Mouse (Mus musculus) embryonic facial prominence, embryonic 14.5 days (tissue): ENCODE results near the gene Cul4a. TPM values are rescaled to one million over a fixed set of nuclear protein-coding genes. Genes with fewer than 3 reads are reported as not detected.
"Not testable (repeated sequence)": the region's sequence is repeated elsewhere in the genome, so short reads cannot be mapped to it uniquely, and the experiment has no call there.

ENCODE experiments used
- ATAC-seq: fragments of 200-750 bp; cut with Nextera tagmentation; 2 replicates; pipeline ENCODE4 v1.8.0; 2017; ENCODE audit warnings: low read depth, moderate number of reproducible peaks, moderate TSS enrichment
- DNase-seq: peaks from one replicate; pipeline ENCODE4 v3.0.0-alpha.2; 2015; ENCODE audit warnings: low spot score
- H3K27ac ChIP-seq: fragments of 300-500 bp; sonication (generic); replicated peaks from 2 replicates; pipeline ENCODE4 v1.5.1; 2014; ENCODE audit warnings: low read depth, mild to moderate bottlenecking, low read length, moderate library complexity
- H3K27me3 ChIP-seq: fragments of 300-500 bp; sonication (generic); replicated peaks from 2 replicates; pipeline ENCODE4 v1.6.1; 2014; ENCODE audit warnings: low read length; ENCODE audit not compliant: control insufficient read depth, insufficient read depth
- H3K36me3 ChIP-seq: fragments of 300-500 bp; sonication (generic); 2 replicates; pipeline ENCODE4 v1.6.1; 2014; ENCODE audit warnings: low read length, mixed read lengths; ENCODE audit not compliant: control insufficient read depth, insufficient read depth
- H3K4me1 ChIP-seq: fragments of 300-500 bp; sonication (generic); 2 replicates; pipeline ENCODE4 v1.6.1; 2014; ENCODE audit warnings: antibody characterized with exemption, low read length; ENCODE audit not compliant: control insufficient read depth, insufficient read depth
- H3K4me2 ChIP-seq: fragments of 300-500 bp; sonication (generic); 2 replicates; pipeline ENCODE4 v1.6.1; 2014; ENCODE audit warnings: low read depth, mild to moderate bottlenecking, low read length, moderate library complexity, mixed read lengths
- H3K4me3 ChIP-seq: fragments of 300-500 bp; sonication (generic); 2 replicates; pipeline ENCODE4 v1.5.1; 2014; ENCODE audit warnings: low read depth, mild to moderate bottlenecking, low read length
- H3K9ac ChIP-seq: fragments of 300-500 bp; sonication (generic); 2 replicates; pipeline ENCODE4 v1.6.1; 2014; ENCODE audit warnings: low read depth, mild to moderate bottlenecking, low read length, moderate library complexity, mixed read lengths
- H3K9me3 ChIP-seq: fragments of 300-500 bp; sonication (generic); 2 replicates; pipeline ENCODE4 v1.6.1; 2016; ENCODE audit warnings: low read length; ENCODE audit not compliant: control insufficient read depth
- WGBS: fragments of 180-500 bp; shearing (Covaris S2); extraction: QIAGEN DNeasy Blood & Tissue Kit; methylation state at CpG from one replicate; pipeline ENCODE4 v1.1.7; 2014; 5-methylcytosine and 5-hydroxymethylcytosine counted together
- polyA plus RNA-seq: library from polyadenylated mRNA; unstranded; fragments of >200 nt; fragmentation: Nextera tagmentation; extraction: Ambion mirVana; gene quantifications from 2 replicates; pipeline ENCODE4 v1.2.1, GENCODE M21; 2014

Cul4a gene
- polyA plus RNA-seq, 1 experiment from 2014 or later: 115 TPM

GRCm38 (mm10) chr8:13118516-13118915 is 13.1 kb downstream of the Cul4a start:
- 81% methylated on average over 3 of the region's 3 CpGs for WGBS
- no peak overlapping the region for H3K27ac ChIP-seq
- ATAC-seq (no peak), DNase-seq (no peak)
- H3K9ac ChIP-seq: no peak overlapping the region
- H3K27me3 ChIP-seq: no peaks in the 10 kb centered on the region
- peaks cover 64% of the 10 kb centered on the region for H3K36me3 ChIP-seq
- H3K4me2 ChIP-seq: no peak overlapping the region
- no peak overlapping the region for H3K4me3 ChIP-seq
- H3K4me1 ChIP-seq: no peaks in the 10 kb centered on the region
- no peaks in the 10 kb centered on the region for H3K9me3 ChIP-seq

GRCm38 (mm10) chr8:13120882-13121665 is 15.7 kb downstream of the Cul4a start:
- H3K27ac ChIP-seq: no peak overlapping the region
- no peak overlapping the region for H3K4me3 ChIP-seq
- H3K27me3 ChIP-seq: no peaks in the 10 kb centered on the region
- H3K4me1 ChIP-seq: no peaks in the 10 kb centered on the region
- no peak overlapping the region for H3K9ac ChIP-seq
- DNase-seq (no peak), ATAC-seq (no peak)
- H3K9me3 ChIP-seq: no peaks in the 10 kb centered on the region
- no peak overlapping the region for H3K4me2 ChIP-seq
- 90% methylated on average over 7 of the region's 7 CpGs for WGBS
- H3K36me3 ChIP-seq: peaks cover 73% of the 10 kb centered on the region

- Histone ChIP-seq H3K4me2 (no peak overlapping the region), H3K36me3 (peaks cover 85% of the 10 kb centered on the region), H3K4me1 (no peaks in the 10 kb centered on the region), H3K9me3 (no peaks in the 10 kb centered on the region), H3K4me3 (no peak overlapping the region), H3K27ac (no peak overlapping the region), H3K9ac (no peak overlapping the region), H3K27me3 (no peaks in the 10 kb centered on the region)
- no peak for ATAC-seq
- 89% methylated on average over 7 of the region's 7 CpGs for WGBS
- DNase-seq: no peak
Observed at GRCm38 (mm10) chr8:13122887-13123421, 17.5 kb downstream of the Cul4a start.

GRCm38 (mm10) chr8:13124897-13125296 is 19.5 kb downstream of the Cul4a start:
- peaks cover 90% of the 10 kb centered on the region for H3K36me3 ChIP-seq
- 92% methylated on average over 8 of the region's 8 CpGs for WGBS

GRCm38 (mm10) chr8:13132220-13132619 is 26.8 kb downstream of the Cul4a start:
- not testable (repeated sequence) for H3K9me3 ChIP-seq, H3K9ac ChIP-seq, H3K4me1 ChIP-seq, H3K27ac ChIP-seq, H3K4me2 ChIP-seq, H3K27me3 ChIP-seq, ATAC-seq, H3K4me3 ChIP-seq
- WGBS: 65% methylated on average over 9 of the region's 9 CpGs
- H3K36me3 ChIP-seq: peaks cover 100% of the 10 kb centered on the region
- DNase-seq: peak; percentile 39

More at GRCm38 (mm10) chr8:13124897-13125296, 19.5 kb downstream of the Cul4a start:
- H3K27me3 ChIP-seq: no peaks in the 10 kb centered on the region
- H3K27ac ChIP-seq: no peak overlapping the region
- no peaks in the 10 kb centered on the region for H3K4me1 ChIP-seq
- DNase-seq: no peak
- H3K4me2 ChIP-seq: no peak overlapping the region
- ATAC-seq: no peak
- no peak overlapping the region for H3K9ac ChIP-seq
- H3K9me3 ChIP-seq: no peaks in the 10 kb centered on the region
- H3K4me3 ChIP-seq: no peak overlapping the region

- H3K9me3 ChIP-seq: no peaks in the 10 kb centered on the region
- no peaks in the 10 kb centered on the region for H3K27me3 ChIP-seq
- peaks cover 100% of the 10 kb centered on the region for H3K36me3 ChIP-seq
- H3K27ac ChIP-seq: no peak overlapping the region
- no peak overlapping the region for H3K9ac ChIP-seq
- DNase-seq: no peak
- H3K4me1 ChIP-seq: no peaks in the 10 kb centered on the region
- H3K4me2 ChIP-seq: no peak overlapping the region
- no peak for ATAC-seq
- WGBS: 96% methylated on average over 6 of the region's 6 CpGs
- H3K4me3 ChIP-seq: no peak overlapping the region
Observed at GRCm38 (mm10) chr8:13139641-13140182, 34.3 kb downstream of the Cul4a start.

- H3K27ac ChIP-seq: no peak overlapping the region
- WGBS: 88% methylated on average over 5 of the region's 5 CpGs
- H3K4me3 ChIP-seq: no peak overlapping the region
- H3K36me3 ChIP-seq: peaks cover 99% of the 10 kb centered on the region
- no peaks in the 10 kb centered on the region for H3K27me3 ChIP-seq
- no peak overlapping the region for H3K9ac ChIP-seq
- ATAC-seq: no peak
- H3K4me1 ChIP-seq: no peaks in the 10 kb centered on the region
- H3K9me3 ChIP-seq: no peaks in the 10 kb centered on the region
- no peak for DNase-seq
- no peak overlapping the region for H3K4me2 ChIP-seq
Observed at GRCm38 (mm10) chr8:13141681-13142080, 36.3 kb downstream of the Cul4a start.

- H3K36me3 ChIP-seq: peaks cover 55% of the 10 kb centered on the region
- no peak overlapping the region for H3K9ac ChIP-seq
- no peaks in the 10 kb centered on the region for H3K9me3 ChIP-seq
- H3K27me3 ChIP-seq: no peaks in the 10 kb centered on the region
- 88% methylated on average over 2 of the region's 2 CpGs for WGBS
- no peak overlapping the region for H3K4me2 ChIP-seq
- H3K27ac ChIP-seq: no peak overlapping the region
- ATAC-seq: no peak
- DNase-seq: no peak
- no peaks in the 10 kb centered on the region for H3K4me1 ChIP-seq
- no peak overlapping the region for H3K4me3 ChIP-seq
Observed at GRCm38 (mm10) chr8:13148476-13148875, 43.1 kb downstream of the Cul4a start.
